Mouse (Mus musculus) left cerebral cortex, adult 18-20 months (tissue): Measurements from ENCODE around the gene Large2. TPM values are rescaled to one million over a fixed set of nuclear protein-coding genes. Genes with fewer than 3 reads are reported as not detected.
A peak's percentile ranks its signal among the peaks of the same experiment; 100 is the strongest.

ENCODE experiments used
- DNase-seq, 2 experiments: peaks; one replicate each; pipeline ENCODE4 v3.0.0; 2021 to 2022; ENCODE audit warnings: low spot score in 2 of 2, mixed read lengths in 1 of 2
- total RNA-seq, 2 experiments: library from RNA; stranded (reverse); gene quantifications; 2 replicates each; pipeline ENCODE4 v1.2.3; 2021

Gene Large2
- total RNA-seq, 2 experiments from 2014 or later = 1.0 TPM; not detected in 1

DNA sequence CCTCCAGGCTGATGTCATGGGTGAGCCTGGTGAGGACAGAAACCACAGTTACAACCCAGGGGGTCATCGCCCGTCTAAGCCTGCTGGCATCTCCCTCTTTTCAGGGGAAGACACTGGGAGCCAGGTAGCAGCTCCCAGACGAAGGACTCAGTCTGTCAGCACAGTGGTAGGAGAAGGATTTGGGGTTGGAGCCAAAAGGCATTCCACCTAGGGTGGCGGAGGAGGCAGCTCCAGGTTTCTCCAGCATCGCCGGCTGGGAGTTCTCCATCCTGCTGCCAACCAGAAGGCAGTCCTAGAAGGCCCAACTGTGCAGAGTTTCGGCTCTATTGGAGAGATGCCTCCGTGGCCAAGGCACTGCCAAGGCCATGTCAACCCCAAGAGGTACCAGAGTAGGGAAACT lies 16.4 kb upstream of the Large2 start:
- DNase-seq = peak in 1 of 2 experiments; percentile 64

DNA sequence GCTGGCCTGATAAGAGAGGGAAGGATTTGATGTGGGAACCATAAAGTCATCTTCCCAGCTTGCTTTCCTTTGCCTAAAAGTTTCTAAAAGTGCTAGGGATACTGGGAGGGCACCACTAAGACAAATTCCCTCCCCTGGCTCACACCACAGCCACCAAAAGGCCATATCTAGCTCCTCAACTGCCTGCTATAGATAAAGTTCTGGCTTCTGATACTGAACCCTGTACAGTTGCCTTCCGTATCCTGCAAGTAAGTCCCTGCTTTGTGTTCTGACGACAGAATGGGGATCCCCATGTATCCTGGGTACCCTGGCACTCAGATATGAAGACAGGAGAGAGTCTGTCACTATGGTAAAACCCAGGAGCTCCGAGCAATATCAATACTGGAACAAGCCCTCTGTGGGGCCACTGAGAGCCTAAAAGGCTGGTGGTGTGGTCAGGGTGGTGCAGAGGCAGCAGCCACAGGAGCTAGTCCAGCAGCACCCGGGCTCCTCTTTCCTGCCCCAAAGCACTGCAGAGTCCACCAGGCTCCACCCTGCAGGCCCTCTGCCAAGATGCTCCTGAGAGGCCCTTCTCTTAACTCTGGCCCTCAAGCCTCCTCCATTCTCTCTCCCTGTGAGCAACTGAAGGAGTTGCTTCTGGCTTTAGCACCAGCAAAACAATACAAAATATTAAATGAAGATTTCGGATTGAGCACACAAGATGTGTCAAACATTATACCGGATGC lies 15.7 kb upstream of the Large2 start:
- no peak for DNase-seq

DNA sequence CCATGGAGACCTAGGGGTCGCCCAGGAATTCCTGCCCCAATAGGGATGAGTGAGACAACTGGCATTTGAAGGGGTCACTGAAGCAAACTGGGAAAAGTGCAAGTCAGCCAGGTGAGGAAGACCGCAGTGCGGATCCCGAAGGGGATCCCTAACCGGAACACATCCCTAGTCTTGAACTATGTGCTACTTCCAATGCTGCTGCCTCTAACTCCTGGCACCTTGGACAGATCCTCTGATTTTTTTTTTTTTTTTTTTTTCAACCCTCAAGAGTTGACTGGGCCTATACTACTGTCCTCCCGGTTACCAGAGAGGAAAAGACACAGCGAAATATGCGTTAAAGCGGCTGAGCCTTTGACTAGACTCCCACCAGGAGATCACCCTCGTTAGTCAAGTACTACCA lies 15.0 kb upstream of the Large2 start:
- no peak for DNase-seq

DNA sequence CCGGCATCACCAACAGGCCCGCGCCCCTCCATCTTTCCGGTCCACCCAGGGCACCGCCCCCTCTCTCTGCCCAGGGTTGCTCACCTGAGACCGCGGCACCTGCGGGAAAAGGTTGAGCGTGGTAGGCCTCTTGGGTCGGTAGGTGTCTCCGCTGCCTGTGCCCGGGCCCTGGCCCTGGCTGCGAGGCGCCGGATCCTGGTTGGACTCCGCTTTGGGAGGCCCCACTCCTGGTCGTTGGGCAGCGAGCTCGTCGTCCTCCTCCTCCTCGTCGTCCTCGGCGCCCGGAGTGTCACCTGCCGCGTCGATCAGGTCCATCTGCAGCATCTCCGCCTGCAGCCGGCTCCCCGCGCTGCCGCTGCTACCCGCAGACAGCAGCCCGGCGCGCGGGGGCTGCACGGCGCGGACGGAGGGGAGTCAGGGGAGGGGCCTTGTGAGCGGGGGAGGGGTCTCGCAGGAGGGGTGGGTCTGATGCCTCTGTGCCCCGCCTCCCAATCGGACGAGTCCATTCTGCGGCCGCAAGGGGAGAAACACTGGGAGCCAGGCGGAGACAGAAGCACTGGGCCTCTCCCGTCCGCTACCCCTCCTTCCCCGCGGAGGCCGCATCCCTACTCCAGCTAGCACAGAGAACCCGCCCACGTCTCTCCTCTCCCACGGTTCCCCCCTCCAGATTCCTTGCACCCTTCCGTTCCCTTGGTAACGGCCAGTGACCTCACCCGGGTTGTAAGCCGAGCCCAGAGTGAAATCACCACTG lies 14.4 kb upstream of the Large2 start:
- DNase-seq = peak; percentile 90 to 93

DNA sequence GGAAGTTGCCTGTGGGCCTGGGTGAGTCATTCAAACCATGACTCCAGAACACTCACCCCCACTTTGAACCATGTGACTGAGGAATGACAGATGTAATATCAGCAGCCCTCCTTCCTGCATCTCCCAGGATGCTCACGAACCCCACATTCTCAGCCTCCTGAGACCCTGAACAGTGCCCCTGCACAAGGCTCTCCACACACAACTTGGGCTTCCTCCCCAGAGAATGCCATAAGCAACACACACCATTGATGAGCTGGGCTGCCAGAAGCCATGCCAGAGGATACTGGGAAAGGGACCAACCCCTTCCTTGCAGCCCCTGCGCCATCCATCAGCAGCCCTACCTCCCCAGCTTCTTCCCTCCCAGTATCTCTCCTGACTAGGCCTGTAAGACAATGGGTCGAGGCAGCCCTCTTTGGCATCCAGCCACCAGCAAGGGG lies 13.4 kb upstream of the Large2 start:
- DNase-seq = no peak

DNA sequence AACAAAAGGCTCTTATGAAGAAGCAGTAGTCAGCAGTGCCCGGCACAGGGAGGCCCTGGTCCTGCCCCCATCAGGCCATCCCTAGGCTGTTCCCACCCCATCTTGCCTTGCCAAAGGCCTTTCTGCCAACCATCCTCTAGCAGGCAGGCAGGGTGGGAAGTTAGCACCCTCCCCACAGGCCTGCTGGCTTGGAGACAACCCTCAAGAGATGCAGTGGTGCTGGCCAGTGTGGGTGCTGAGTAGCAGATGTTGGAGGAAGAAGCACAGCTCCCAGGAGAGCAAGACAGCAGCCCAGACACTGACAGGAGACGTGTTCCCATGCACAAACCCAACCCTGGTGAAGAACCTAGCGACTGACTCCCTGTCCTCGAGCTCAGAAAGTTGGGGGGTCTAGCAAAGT lies 13.0 kb upstream of the Large2 start:
- peak; percentile 67 to 79 for DNase-seq

DNA sequence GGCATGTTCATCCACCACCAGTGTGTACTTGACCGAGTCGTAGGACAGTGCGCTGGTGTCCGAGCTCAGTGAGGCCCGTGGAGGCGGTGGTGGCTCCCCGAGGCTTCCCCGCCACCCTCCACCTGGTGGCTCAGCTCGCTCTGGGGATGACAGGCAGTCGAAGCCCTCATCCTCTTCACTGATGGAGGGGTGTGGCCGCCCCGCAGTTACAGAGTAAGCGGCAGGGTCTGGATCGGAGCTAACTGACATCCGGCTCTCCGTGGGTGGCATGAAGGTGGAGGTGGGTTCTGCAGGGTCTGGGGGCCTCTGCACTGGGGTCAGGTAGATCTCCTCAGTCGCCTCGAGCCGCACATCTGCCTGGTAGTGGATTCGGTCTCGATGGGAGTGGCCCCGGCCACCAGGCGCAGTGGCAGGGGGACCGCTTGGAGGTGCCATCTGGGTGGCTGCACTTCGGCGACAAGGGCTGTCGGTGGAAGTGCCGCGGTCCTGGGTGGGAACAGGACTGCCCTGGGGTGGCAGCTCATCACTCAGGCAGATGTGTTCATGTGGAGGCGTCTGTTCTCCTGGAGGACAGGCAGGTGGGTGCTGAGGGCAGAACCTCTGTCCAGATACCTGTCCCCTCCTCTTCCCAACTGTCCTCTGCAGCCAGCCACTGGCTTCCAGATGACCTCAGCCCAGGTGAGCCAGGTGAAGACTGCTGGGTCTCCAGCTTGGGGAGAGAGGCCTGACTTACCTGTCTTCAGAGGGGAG lies 12.3 kb upstream of the Large2 start:
- no peak for DNase-seq

DNA sequence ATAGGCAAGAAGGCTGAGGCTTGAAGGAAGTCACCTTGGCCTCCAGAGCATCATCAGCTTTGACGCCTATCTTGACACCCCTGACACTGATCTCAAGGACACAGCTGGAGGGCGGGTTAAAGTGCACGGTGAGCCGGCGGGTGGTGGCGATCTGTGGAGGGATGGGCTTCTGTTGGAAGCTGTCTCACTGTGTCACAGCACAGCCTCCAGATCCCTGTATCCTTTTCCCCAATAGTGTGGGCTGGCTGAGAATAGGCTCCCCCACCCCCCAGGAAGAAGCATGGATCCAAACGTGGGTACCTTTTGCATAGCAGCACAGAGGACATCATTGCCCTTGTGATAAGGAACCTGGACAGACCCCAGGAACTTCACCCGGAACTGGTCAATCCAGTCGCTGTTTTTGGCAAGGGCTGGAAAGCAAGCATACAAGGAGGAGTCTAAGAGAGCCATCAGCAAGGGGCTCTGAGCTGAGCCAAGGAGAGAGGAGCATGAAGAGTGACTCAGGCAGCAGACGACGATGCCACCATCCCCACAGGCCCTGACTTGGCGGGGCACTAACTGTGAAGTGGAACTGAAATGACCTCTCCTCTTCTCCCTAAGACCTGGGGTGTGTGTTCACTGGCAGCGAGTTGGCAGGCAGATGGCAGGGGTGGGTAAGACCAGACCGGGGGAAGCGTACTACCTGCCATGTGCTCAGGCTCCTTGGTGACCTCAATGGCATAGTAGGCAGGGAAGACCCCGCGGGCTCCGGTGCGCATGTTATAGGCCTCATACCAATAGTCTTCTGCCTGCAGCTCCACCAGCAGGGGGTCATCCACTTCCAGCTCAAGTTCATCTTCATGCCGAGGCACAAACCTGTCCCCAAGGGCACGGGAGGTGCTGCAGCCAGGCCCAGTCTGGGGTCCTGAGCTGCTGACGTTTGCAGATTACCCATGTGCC lies 10.7 kb upstream of the Large2 start:
- no peak for DNase-seq

DNA sequence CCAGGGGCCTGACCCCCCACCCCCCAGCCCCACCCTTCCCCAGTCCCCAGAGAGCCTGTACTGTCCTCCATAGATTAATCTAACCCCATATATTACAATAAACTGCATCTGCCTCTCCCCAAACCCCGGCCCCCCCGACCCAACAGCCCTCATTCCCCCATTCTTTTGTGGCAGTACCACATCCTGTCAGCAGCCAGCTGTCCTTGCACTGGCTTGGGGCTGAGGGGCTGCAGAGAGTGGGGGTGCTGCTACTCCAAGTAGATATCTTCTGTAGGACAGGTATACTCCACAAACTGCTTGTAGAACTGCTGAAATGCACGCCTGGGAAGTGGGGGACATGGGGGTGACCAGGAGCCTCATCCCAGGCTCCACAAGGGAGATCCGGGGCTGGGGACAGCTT lies 9.4 kb upstream of the Large2 start:
- no peak for DNase-seq

DNA sequence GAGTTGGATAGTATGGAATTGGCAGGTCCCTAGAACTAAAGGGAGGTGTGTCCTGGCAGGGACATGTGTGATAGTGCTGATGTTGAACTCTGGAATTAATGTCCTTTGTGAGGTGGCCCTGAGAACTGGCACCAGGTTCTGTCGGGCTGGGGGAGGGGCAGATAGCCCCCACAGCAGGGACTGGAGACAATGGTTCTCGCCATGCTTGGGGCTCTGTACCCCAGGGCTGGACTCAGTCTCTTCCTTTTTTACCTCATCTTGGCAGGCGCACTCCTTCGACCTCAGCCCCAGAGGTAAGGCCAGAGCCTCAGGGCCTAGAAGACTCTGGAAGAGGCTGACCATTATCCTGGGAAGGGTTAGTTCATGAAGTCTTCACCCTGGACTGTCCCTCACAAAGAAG lies 8.1 kb upstream of the Large2 start:
- no peak for DNase-seq

DNA sequence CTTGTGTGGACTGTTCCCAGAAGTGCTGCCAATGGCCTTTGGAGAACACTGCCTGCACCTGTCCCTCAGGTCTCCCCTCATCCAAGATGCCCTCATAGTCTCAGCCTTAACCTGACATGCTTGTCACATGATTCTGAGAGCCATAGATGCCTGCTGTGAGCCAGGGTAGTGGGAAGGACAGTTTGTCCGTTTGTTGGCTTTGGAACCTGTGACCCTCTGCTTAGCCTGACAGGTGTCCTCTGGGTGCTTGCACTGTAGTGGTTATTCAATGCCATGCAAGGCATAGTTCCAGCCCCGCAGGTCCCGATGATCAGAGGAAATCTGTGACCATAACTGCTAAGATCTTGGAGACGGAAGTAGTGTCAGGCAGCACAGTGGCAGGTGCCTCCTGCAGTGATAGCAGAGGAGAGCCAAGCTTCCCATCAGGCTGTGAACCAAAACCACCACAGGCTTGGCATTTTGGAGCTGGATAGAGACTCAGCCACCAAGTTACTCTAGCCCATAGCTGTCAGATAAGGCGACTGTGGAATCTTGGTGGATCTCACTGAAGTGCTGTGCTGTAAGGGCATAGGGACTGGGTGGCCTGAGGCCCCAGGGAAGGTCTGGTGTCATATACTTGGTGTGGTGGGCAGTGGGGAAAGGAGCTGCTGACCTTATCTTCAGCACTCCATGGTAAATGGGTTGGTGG lies 7.4 kb upstream of the Large2 start, which contains the start of gene 1700029I15Rik:
Gene 1700029I15Rik (plus strand): TSS at position 638 of the 688 bp plus-strand sequence.
- DNase-seq = no peak

DNA sequence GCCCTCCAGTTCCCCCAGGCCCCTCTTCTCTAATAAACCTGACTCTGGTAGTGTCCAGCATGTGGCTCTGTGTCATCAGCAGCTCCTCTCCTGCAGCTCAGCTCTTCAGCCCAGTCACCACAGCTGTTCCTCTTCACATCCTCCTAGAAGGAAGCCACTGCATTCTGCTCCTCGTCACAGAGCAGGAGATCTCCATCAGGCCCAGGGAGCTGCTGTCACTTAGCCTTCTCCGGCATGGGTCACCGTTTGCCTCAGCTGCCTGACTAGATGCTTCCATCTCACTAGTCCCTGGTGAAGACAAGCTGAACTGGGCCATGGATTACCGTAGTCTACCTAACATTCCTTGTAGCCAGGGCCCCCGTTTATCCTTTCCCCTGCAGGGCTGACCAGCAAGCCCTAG lies 6.5 kb upstream of the Large2 start:
- no peak for DNase-seq

DNA sequence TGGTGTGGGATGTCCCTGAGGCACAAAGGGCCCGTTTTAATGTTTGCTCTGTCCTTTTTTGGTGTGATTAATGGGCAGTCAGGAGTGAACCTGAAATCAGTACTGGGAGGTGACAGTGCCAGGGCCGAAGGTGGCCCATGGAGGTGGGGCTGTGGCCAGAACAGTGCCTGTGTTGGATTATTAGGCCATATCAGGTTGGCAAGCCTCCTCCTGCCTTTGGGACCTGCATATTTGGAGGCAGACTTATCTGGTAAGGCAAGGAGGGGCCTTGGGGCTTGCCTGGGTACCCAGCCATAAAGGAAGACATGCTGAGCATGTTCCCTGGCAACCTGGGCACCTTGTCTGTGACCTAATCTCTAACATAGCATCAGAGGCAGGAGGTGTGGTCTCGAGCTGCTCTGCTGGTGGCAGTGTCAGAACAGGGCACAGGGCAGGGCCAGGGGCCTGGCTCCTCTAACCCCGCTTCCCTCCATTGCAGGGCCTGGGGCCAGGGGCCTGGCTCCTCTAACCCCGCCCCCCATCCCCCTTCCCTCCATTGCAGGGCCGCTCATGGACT lies 5.9 kb upstream of the Large2 start:
- DNase-seq = no peak

DNA sequence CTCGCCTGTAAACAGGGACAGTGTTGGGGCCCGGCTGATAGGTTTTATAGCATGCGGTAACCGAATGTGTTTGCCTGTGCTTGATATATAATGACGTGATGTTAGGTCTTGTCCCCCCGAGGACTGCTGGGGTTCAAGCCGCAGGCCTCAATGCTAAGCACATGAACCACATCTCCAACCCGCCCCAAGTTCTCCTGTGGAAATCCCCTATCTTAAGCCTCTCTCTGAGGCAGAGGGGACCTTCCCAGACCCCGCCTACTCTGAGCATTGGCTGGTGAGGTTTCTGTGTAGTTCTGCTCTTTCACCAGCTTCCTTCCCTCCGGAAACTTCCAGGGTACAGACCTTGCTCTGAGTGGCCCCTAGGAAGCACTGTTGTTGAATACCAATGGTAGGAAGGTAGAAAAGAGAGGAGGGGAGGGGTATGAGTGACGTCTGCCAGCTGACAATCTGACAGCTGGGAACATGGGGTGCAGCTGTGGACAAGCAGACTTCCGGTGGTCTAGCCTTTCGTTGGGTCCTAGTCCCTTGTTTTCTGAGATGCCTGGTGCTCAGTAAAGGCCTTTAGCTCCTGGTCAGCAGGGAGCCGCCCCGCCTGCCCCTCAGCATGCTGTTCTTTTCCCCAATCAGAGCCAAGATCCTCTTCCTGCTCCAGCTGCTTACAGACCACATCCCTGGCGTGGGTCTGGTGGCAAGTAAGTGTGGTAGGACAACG lies 5.3 kb upstream of the Large2 start:
- no peak for DNase-seq

DNA sequence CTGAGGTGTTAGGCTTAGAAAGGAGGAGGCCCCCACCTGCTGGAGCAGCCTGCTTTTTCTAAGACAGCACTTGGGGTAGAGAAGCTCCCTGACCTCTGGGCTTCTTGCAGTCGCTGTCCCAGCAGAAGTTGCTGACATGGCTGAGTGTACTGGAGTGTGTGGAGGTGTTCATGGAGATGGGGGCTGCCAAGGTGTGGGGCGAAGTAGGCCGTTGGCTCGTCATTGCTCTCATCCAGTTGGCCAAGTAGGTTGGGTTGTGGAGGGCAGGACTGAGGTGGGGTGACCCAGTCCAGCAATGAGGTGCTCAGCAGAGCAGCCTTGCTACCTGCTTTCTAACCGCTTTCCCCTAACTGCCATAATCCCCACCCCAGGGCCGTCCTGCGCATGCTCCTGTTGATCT lies 2.7 kb upstream of the Large2 start:
- no peak for DNase-seq

DNA sequence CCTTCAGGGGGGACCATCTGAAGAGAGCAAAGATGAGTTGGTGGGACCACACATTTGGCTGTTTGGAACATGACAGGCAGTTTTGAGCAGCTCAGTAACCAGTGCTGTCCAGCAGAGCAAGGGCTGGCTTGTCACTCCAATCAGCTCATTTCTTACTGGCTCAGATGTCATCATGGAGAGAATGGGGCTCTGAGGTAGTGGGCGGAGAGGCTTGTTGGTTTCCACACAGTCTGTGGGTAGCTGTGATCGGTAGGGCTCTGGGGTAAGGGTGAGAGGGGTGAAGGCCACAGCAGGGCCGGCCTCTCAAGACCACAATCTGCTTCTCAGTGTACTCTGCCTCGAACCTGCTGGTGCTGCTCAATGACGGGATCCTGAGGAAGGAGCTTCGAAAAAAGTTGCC lies 1.6 kb upstream of the Large2 start:
- no peak for DNase-seq

DNA sequence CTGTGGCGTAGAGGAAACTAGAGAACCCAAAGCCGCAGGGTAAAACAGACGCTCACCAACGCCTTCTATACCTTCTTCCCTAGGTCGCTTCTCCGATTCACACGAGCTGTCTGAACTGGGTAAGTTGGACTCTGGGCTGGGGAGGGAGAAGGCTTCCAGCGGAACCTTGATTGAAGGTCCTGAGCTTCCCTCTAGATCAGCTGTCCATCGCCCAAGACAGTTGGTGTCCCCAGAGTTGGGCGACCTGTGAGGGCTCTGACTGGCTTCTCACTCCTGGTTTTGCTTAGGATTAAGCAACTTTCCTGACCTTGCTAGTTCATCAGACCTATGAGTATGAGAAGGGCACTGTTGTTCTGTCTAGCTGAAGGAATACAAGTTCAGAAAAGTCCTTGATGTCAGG lies 1.1 kb upstream of the Large2 start:
- DNase-seq = no peak

DNA sequence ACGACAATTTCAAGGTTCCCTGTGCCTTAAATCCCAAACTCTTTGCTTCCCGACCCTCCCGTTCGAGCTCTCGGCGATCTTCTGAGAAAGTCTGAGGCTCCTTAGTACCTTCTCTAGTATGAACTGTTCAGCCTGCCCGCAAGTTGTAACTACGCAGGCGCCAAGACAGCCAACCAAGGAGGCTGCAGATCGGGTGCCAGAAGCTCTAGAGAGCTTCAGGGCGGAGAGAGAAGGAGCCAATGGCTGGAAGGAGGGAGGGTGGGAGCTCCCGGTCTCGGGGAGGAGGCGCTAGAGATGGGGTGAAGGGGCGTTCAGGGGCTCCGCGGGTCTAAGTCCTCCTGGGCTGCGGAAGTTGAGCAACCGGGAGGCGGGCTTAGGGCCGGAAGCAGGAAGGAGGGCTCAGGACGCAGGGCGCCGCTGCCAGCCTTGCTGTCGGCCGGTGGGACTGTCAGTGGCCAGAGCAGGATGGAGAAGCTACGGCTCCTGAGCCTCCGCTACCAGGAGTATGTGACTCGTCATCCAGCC lies 492 bp upstream of the Large2 start:
- peak; percentile 89 to 93 for DNase-seq

DNA sequence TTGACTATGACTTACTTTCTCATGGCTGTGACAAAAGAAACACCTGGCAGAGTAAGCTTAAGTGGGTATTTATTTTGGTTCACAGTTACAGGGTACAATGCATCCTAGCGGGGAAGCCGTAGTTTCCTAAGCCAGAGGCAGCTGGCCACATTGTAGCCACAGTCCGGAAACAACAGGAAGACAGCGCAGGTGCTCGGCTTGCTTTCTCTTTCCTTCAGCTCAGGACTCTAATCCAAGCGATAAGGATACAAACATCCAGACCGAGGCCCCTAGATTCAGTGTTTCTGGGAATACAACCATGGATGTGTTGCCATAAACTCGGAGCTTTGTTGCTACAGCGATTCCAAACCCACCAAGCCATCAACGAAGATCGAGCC lies 1.2 kb downstream of the Large2 start:
- no peak for DNase-seq
